ENCODE assay signal across 9 mouse cellular contexts in genomic region chr7:132286630-132287339, GRCm38 (mm10). TPM values are rescaled to one million over a fixed set of nuclear protein-coding genes. Genes with fewer than 3 reads are reported as not detected.
DNase-seq lines count a peak whose midpoint lies in the region; ATAC-seq and TF ChIP-seq lines count a peak whose summit lies in the region.
"Had no signal": no experiment of that assay in that cellular context is flagged by ENCODE, and none has a peak within 500 bp of the region (broad histone marks: within the 10 kb centered on the region; RNA-seq: fewer than 3 reads in every experiment).

No protein-coding gene starts in this region.

- no peak overlapping the region for H3K4me2 ChIP-seq in hindbrain, postnatal 0 days (ENCODE audit: low read depth, low read length)

- H3K27me3 ChIP-seq in embryonic facial prominence, embryonic 10.5 days (replicated peaks; ENCODE audit: low read depth, poor library complexity, severe bottlenecking): no peaks in the 10 kb centered on the region; the same call in 1 of the 2 replicates
- H3K27me3 ChIP-seq in hindbrain, postnatal 0 days (ENCODE audit: insufficient read depth, low read length): no peaks in the 10 kb centered on the region

- H3K9ac ChIP-seq in hindbrain, postnatal 0 days (replicated peaks; ENCODE audit: low read length): no peak overlapping the region

- peaks cover 56% of the 10 kb centered on the region for H3K4me1 ChIP-seq in embryonic facial prominence, embryonic 10.5 days
- peaks cover 18% of the 10 kb centered on the region for H3K4me1 ChIP-seq in hindbrain, postnatal 0 days (ENCODE audit: insufficient read depth, low read length)
- H3K4me1 ChIP-seq: megakaryocyte, embryonic 14.5 days had no signal

- H3K36me3 ChIP-seq in embryonic facial prominence, embryonic 10.5 days (replicated peaks): no peaks in the 10 kb centered on the region; the same call in 1 of the 2 replicates
- H3K36me3 ChIP-seq in hindbrain, postnatal 0 days (ENCODE audit: insufficient read depth, low read length): no peaks in the 10 kb centered on the region

- ATAC-seq in hindbrain, postnatal 0 days: no peak
- ATAC-seq in megakaryocyte progenitor cell, adult 5-6 weeks (replicated peaks; ENCODE audit: poor library complexity): peak; percentile 58
- no peak for ATAC-seq in activated CD4-positive, CD25-positive, alpha-beta regulatory T cell, adult 4 months

- 47% methylated on average over 14 of the region's 14 CpGs for WGBS in embryonic facial prominence, embryonic 10.5 days
- 35% methylated on average over 14 of the region's 14 CpGs for WGBS in hindbrain, postnatal 0 days

- H3K27ac ChIP-seq in layer of hippocampus, adult 2 months: peak overlapping the region; percentile 86
- H3K27ac ChIP-seq in embryonic facial prominence, embryonic 10.5 days (replicated peaks): peak overlapping the region; percentile 57
- H3K27ac ChIP-seq in hindbrain, postnatal 0 days: peak overlapping the region; percentile 32

- H3K9me3 ChIP-seq in embryonic facial prominence, embryonic 10.5 days: no peaks in the 10 kb centered on the region
- no peaks in the 10 kb centered on the region for H3K9me3 ChIP-seq in hindbrain, postnatal 0 days (ENCODE audit: low read length)
- H3K9me3 ChIP-seq: megakaryocyte, embryonic 14.5 days had no signal

- no peak overlapping the region for H3K4me3 ChIP-seq in layer of hippocampus, adult 2 months
- H3K4me3 ChIP-seq in embryonic facial prominence, embryonic 10.5 days: no peak overlapping the region
- H3K4me3 ChIP-seq in hindbrain, postnatal 0 days (ENCODE audit: low read length): no peak overlapping the region
- H3K4me3 ChIP-seq: megakaryocyte, embryonic 14.5 days had no signal

- no peak for DNase-seq in layer of hippocampus, adult 2 months (ENCODE audit: low spot score in 2 of 2)
- DNase-seq in layer of hippocampus, postnatal 14 days (ENCODE audit: low spot score in 2 of 2): no peak
- DNase-seq in embryonic facial prominence, embryonic 10.5 days (ENCODE audit: low spot score): peak; percentile 22
- DNase-seq in hindbrain, postnatal 0 days (ENCODE audit: low spot score): no peak
- DNase-seq in frontal cortex, postnatal 10 days (ENCODE audit: low spot score in 2 of 2): no peak
- no peak for DNase-seq in heart, adult 18-20 months

- TF ChIP-seq CTCF in layer of hippocampus, adult 2 months (conservative IDR thresholded peaks at IDR 0.05): no peak
- no peak for TF ChIP-seq CTCF in hindbrain, postnatal 0 days (IDR thresholded peaks at IDR 0.05; ENCODE audit: low read depth)

RNA-seq across cellular contexts. Expression of gene Chst15, which starts 30.2 kb away (rescaled TPM):
- total RNA-seq in layer of hippocampus, adult 2 months (2021): 10 to 100 TPM; 50.7 to 53.3 TPM
- total RNA-seq in layer of hippocampus, postnatal 14 days (2021): 10 to 100 TPM; 33.8 to 37.6 TPM
- 11.8 and 12.7 TPM in 2 replicates for polyA plus RNA-seq in embryonic facial prominence, embryonic 10.5 days (2016; fragmentation: Nextera tagmentation; extraction: Ambion mirVana)
- 32.6 and 34.1 TPM in 2 replicates for total RNA-seq in hindbrain, postnatal 0 days (2014; rRNA removed)
- polyA plus RNA-seq in hindbrain, postnatal 0 days (2015; fragmentation: Nextera tagmentation; extraction: Ambion mirVana): 16.2 and 16.7 TPM in 2 replicates
- total RNA-seq in megakaryocyte progenitor cell, adult 5-6 weeks (2015): 8.6 and 11.5 TPM in 2 replicates
- 7.3 and 8.2 TPM in 2 replicates for total RNA-seq in megakaryocyte progenitor cell, adult 5-6 weeks (2017)
- polyA plus RNA-seq in activated CD4-positive, CD25-positive, alpha-beta regulatory T cell, adult 4 months (2017; shearing (Covaris generic)): 1 to 10 TPM; 2.1 to 4.0 TPM
- 1 to 10 TPM; 6.0 to 9.3 TPM for total RNA-seq in heart, adult 18-20 months (2021)

Comparison
In these comparisons a context has a peak if more than half of its experiments do, and no peak if none do; other contexts are left out.
1. H3K27ac ChIP-seq: peak in every context shown above with its lines; median percentile 86 in layer of hippocampus, adult 2 months; 57 in embryonic facial prominence, embryonic 10.5 days; 32 in hindbrain, postnatal 0 days.